Mouse (Mus musculus) adrenal gland, postnatal 10 days (tissue): ENCODE results near the gene Aqp7. TPM values are rescaled to one million over a fixed set of nuclear protein-coding genes. Genes with fewer than 3 reads are reported as not detected.

Source experiments
- DNase-seq: peaks from one replicate; pipeline ENCODE4 v3.0.0; 2021; ENCODE audit warnings: mixed read lengths
- microRNA-seq: library from miRNA; unstranded; fragments of <30 nt; microRNA quantifications from one replicate; pipeline ENCODE4 v1.2.0, GENCODE M21; 2021
- total RNA-seq, 2 experiments: library from RNA; stranded (reverse); gene quantifications; 2 replicates each; pipeline ENCODE4 v1.2.3; 2021

Aqp7 gene
- total RNA-seq, 2 experiments from 2014 or later, result 71.9 to 79.4 TPM

DNA sequence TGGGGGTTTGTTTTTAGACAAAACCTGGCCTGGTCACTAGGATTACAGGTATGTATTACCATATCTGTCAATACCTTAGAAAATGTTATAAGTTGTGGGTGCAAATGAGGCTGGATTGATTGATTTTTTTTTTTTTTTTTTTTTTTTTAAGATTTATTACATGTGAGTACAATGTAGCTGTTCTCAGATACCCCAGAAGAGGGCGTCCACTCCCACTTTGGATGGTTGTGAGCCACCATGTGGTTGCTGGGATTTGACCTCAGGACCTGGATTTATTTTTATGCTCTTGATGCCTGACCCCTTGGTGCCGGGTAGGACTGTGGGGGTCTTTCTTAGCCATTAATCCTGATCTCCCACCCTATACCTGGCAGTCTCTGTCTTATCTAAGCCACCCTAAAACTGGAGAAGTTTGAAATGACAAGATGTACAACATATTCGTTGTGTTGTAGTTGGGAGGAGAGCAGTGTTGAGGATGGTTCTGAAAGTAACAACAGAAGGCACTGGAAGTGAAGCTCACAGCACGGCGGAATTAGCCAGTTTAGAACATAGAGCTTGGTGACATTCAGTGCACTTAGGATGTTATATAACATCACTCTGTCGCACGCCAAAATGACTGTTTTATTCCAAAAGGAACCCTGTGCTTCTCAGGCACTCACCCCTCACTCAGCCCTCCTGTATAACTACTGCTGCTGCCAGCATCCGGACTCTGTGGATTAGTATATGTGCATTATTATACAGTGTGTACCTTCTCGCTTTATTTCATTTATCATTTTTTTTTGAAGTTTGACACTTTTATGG lies 46.9 kb downstream of the Aqp7 start:
- no peak for DNase-seq

DNA sequence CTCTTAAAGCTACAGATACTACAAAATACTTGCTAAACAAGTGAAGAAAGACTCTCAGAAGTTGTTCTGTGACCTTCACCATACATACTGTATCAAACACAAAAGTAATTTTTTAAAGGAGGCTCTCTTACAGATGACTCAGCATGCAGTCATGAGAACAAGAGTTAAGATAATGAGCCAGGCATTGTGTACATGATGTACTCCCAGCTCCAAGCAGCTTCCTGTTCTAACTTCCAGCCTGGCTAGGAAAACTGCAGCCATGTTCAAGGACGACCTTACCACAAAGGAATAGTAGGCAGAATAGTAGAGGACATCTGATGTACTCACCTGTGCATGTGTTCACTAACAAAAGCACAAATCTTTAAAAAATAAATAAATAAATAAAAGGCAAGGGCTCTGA lies 47.7 kb downstream of the Aqp7 start:
- DNase-seq, result no peak

DNA sequence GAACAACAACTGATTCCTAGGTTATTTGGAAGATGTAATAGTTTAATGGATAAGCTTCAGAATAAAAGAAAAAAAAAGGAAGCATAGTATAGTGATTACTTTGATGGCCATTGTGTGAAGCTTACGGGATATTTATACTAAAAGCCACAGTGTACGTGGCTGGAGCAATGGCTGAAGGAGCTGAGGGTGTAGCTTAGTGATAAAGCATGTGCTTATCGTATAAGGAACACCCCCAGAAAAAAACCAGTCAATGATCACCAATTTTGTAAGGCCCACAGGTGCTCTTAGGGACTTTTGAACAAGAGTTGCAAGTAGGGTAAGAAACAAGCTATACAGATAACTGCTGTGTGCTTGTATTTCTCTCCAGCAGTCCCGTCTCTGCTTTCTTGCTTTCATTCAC lies 50.0 kb downstream of the Aqp7 start:
- DNase-seq, result no peak

DNA sequence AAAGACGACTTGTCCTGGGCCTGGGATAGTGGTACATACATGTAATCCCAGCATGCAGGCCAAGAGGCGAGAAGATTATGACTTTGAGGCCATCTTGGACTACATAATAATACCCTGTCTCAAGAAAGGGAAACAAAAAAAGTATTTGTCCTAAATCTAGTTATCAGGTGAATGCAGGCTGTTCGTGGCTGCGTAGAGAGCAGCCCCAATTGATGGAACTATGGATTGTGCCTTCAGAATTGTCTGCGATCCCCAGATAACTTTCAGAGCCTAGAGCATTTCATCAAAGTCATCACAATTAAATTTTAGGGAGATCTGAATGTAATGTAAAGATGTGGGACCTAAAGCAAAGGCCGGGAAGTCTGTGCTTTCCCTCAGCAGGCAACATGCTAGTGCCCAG lies 51.6 kb downstream of the Aqp7 start:
- no peak for DNase-seq

DNA sequence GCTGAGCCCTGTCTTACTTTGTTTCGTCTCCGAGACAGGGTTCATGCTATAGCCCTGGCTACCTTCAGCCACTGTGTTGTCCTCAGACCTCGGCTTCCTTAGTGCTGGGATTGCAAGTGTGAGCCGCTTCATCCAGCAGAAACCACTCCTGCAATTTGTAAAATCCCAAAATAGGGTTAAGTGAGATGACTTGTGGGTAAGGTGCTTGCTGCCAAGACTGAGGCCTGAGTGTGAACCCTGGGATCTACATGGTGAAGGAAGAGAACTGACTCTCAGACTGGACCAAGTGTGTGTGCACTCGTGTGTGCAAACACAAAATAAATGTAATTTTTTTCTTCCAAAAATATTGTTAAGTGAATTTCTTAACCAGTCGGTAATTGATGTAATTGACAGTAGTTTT lies 58.3 kb downstream of the Aqp7 start:
- no peak for DNase-seq

DNA sequence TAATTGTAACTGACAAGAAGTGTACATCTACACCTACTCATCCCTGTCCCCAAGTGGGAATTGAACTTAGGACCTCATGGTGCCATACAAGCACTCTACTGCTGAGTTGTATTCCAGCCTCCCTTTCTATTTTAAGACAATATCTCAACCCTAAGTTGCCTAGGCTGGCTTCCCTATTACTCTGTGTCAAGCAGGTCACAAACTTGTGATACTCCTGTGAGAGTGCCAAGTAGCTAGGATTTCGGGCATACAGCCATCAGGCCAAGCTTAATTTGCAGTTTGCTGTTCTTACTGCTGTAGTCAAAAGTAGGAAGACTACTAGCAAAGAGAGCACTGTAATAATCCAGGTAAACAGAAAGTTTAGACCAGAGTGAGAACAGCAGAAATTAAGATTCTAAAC lies 64.3 kb downstream of the Aqp7 start:
- DNase-seq, result peak; percentile 62

Small RNA genes lying within 50 kb of the gene (microRNA-seq; reads per million reads assigned to microRNA genes)
- gene Mir3094, result not detected

Other genes starting within 250 kb of the Aqp7 start
- 10 to 100 TPM; 73.7 to 83.0 TPM for gene B4galt1, start 194.1 kb downstream of the Aqp7 start, total RNA-seq
- gene Spink4, start 128.1 kb downstream of the Aqp7 start, total RNA-seq, result 1 to 10 TPM; 4.6 to 4.8 TPM
- 100 to 1,000 TPM; 257 to 267 TPM for gene Bag1, start 99.8 kb downstream of the Aqp7 start, total RNA-seq
- 10 to 100 TPM; 62.5 to 69.9 TPM for gene Chmp5, start 99.7 kb downstream of the Aqp7 start, total RNA-seq
- gene Nfx1, start 77.2 kb downstream of the Aqp7 start, total RNA-seq, result 10 to 100 TPM; 54.9 to 66.9 TPM
- under 1 TPM; 0.63 to 0.76 TPM for gene Aqp3, start 50.0 kb upstream of the Aqp7 start, total RNA-seq
- 10 to 100 TPM; 35.7 to 41.3 TPM for gene Nol6, start 76.3 kb upstream of the Aqp7 start, total RNA-seq
- 100 to 1,000 TPM; 105 to 107 TPM for gene Ube2r2, start 87.6 kb upstream of the Aqp7 start, total RNA-seq
- 10 to 100 TPM; 39.0 to 46.7 TPM for gene Ubap2, start 227.0 kb upstream of the Aqp7 start, total RNA-seq